Mouse (Mus musculus) ES-E14 (cell line): ENCODE data around the gene Ajm1. TPM values are rescaled to one million over a fixed set of nuclear protein-coding genes. Genes with fewer than 3 reads are reported as not detected.

Experiments
- DNase-seq: peaks from one replicate; pipeline ENCODE4 v3.0.0-alpha.2; 2013; ENCODE audit warnings: low read depth, low spot score
- H3K27ac ChIP-seq: 2 replicates; pipeline ENCODE4 v1.5.1; 2012; ENCODE audit warnings: low read depth, mild to moderate bottlenecking, low read length, moderate library complexity, mixed read lengths; ENCODE audit not compliant: poor library complexity, insufficient read depth, severe bottlenecking
- H3K36me3 ChIP-seq: 2 replicates; pipeline ENCODE4 v1.6.1; 2012; ENCODE audit warnings: mild to moderate bottlenecking, low read length, moderate library complexity, mixed read lengths; ENCODE audit not compliant: control insufficient read depth, poor library complexity, insufficient read depth, severe bottlenecking
- H3K4me1 ChIP-seq, 2 experiments: fragments of 150-350 bp in 1 of 2; sonication (generic) in 1 of 2; 2 replicates each; pipeline ENCODE4 v1.6.1; 2012; ENCODE audit warnings: low read length in 2 of 2, mild to moderate bottlenecking in 1 of 2, mixed read lengths in 1 of 2; ENCODE audit not compliant: control insufficient read depth in 2 of 2, insufficient read depth in 2 of 2, poor library complexity in 1 of 2
- H3K4me3 ChIP-seq, 2 experiments: fragments of 150-350 bp in 1 of 2; sonication (generic) in 1 of 2; 2 replicates each; pipeline ENCODE4 v1.5.1; 2012; ENCODE audit warnings: low read length in 2 of 2, low read depth in 1 of 2, mild to moderate bottlenecking in 1 of 2, mixed read lengths in 1 of 2; ENCODE audit not compliant: insufficient read depth in 1 of 2, poor library complexity in 1 of 2, severe bottlenecking in 1 of 2
- H3K9ac ChIP-seq: 2 replicates; pipeline ENCODE4 v1.6.1; 2012; ENCODE audit warnings: low read depth, mild to moderate bottlenecking, low read length, mixed read lengths; ENCODE audit not compliant: poor library complexity, insufficient read depth, severe bottlenecking
- H3K9me3 ChIP-seq: fragments of 150-350 bp; sonication (generic); 2 replicates; pipeline ENCODE4 v1.6.1; 2012; ENCODE audit warnings: low read depth, mild to moderate bottlenecking, low read length; ENCODE audit not compliant: control insufficient read depth, insufficient read depth
- CHD2 ChIP-seq: IDR thresholded peaks from 2 replicates; pipeline ENCODE4 v1.6.1; 2014; ENCODE audit warnings: mild to moderate bottlenecking, low read depth, low read length, inconsistent platforms
- HCFC1 ChIP-seq: IDR thresholded peaks from 2 replicates; pipeline ENCODE4 v1.6.1; 2012; ENCODE audit warnings: low read length, inconsistent platforms, borderline replicate concordance; ENCODE audit not compliant: insufficient read depth
- MAFK ChIP-seq: IDR thresholded peaks from 2 replicates; pipeline ENCODE4 v1.6.1; 2014; ENCODE audit warnings: mild to moderate bottlenecking, low read depth, low read length, inconsistent platforms; ENCODE audit not compliant: insufficient read depth
- ZC3H11A ChIP-seq: IDR thresholded peaks from 2 replicates; pipeline ENCODE4 v1.6.1; 2012; ENCODE audit warnings: low read depth, mild to moderate bottlenecking, inconsistent platforms, low read length, borderline replicate concordance
- ZNF384 ChIP-seq: IDR thresholded peaks from 2 replicates; pipeline ENCODE4 v1.6.1; 2012; ENCODE audit warnings: low read depth, low read length, inconsistent platforms
- in situ Hi-C, 2 experiments: fragments of 600-800 bp; cut with MboI; formaldehyde crosslinking; loops; one replicate each; pipeline ENCODE4 v1.15.1; 2025; ENCODE audit warnings: low sequenced_read_pairs in 2 of 2, inconsistent platforms in 1 of 2; ENCODE audit not compliant: unreplicated experiment in 2 of 2
- total RNA-seq: library from RNA; depleted of rRNA; stranded (reverse); fragments of 300-350 nt; gene quantifications from 2 replicates; pipeline ENCODE4 v1.2.3, GENCODE M21; 2012

Ajm1 gene
- total RNA-seq, 1 experiment, result 0.36 TPM

- H3K4me1 ChIP-seq, result peaks cover 0 to 3% of the 10 kb centered on the region in 2 experiments; a peak in 1 of 4 replicates
- no peaks in the 10 kb centered on the region for H3K36me3 ChIP-seq
- H3K9me3 ChIP-seq, result no peaks in the 10 kb centered on the region
- H3K27ac ChIP-seq, result no peak within 1 kb of the TSS; the same call in 1 of the 2 replicates
- peak; percentile 97 for DNase-seq
- in situ Hi-C loops, result no loop called here
- peak within 1 kb of the TSS; percentile 78 for H3K4me3 ChIP-seq
- TF ChIP-seq ZC3H11A, result no peak
- no peak for TF ChIP-seq MAFK
- peak; percentile 97 for TF ChIP-seq CHD2
- peak within 1 kb of the TSS; percentile 83 for H3K9ac ChIP-seq
Measured at GRCm38 (mm10) chr2:25546811-25547491, 34.6 kb downstream of the Ajm1 start, which contains the start of gene Traf2. Gene Traf2 (minus strand): TSS chr2:25546940.

GRCm38 (mm10) chr2:25545996-25546810, 35.4 kb downstream of the Ajm1 start:
- no peaks in the 10 kb centered on the region for H3K9me3 ChIP-seq
- in situ Hi-C loops, result no loop called here
- no peak overlapping the region; the same call in 1 of the 2 replicates for H3K27ac ChIP-seq
- peak overlapping the region; percentile 78 for H3K4me3 ChIP-seq
- H3K9ac ChIP-seq, result peak overlapping the region; percentile 83
- no peaks in the 10 kb centered on the region for H3K36me3 ChIP-seq
- no peak for TF ChIP-seq MAFK
- TF ChIP-seq ZNF384, result no peak
- no peak for TF ChIP-seq ZC3H11A
- no peak for TF ChIP-seq CHD2
- no peak for TF ChIP-seq HCFC1
- no peak for DNase-seq
- H3K4me1 ChIP-seq, result peaks cover 0 to 3% of the 10 kb centered on the region in 2 experiments; a peak in 1 of 4 replicates

- no peak overlapping the region for H3K27ac ChIP-seq
- H3K4me1 ChIP-seq, result peaks cover 0 to 3% of the 10 kb centered on the region in 2 experiments; a peak in 1 of 4 replicates
- H3K4me3 ChIP-seq, result no peak overlapping the region
- H3K9ac ChIP-seq, result no peak overlapping the region
- peaks cover 6% of the 10 kb centered on the region; the same call in 1 of the 2 replicates for H3K36me3 ChIP-seq
- in situ Hi-C loops, result no loop called here
- no peak for DNase-seq
- no peaks in the 10 kb centered on the region for H3K9me3 ChIP-seq
- TF ChIP-seq ZNF384, result no peak
- no peak for TF ChIP-seq MAFK
- TF ChIP-seq HCFC1, result no peak
- TF ChIP-seq CHD2, result no peak
- TF ChIP-seq ZC3H11A, result no peak
Measured at GRCm38 (mm10) chr2:25541644-25542367, 39.8 kb downstream of the Ajm1 start.

- in situ Hi-C loops, result no loop called here
- Histone ChIP-seq H3K4me3 (no peak overlapping the region), H3K27ac (no peak overlapping the region), H3K9ac (no peak overlapping the region), H3K36me3 (peaks cover 9% of the 10 kb centered on the region; the same call in 1 of the 2 replicates), H3K9me3 (no peaks in the 10 kb centered on the region), H3K4me1 (no peaks in the 10 kb centered on the region)
- TF ChIP-seq MAFK, result no peak
- no peak for TF ChIP-seq CHD2
- TF ChIP-seq ZC3H11A, result no peak
- no peak for TF ChIP-seq ZNF384
- TF ChIP-seq HCFC1, result no peak
- DNase-seq, result no peak
Measured at GRCm38 (mm10) chr2:25540541-25540948, 41.0 kb downstream of the Ajm1 start.
